Mouse (Mus musculus) urinary bladder, adult 2 months (tissue): ENCODE results near the gene N4bp2l2. TPM values are rescaled to one million over a fixed set of nuclear protein-coding genes. Genes with fewer than 3 reads are reported as not detected.

Experiments used
- DNase-seq: peaks from one replicate; pipeline ENCODE4 v3.0.0; 2022; ENCODE audit warnings: low spot score
- polyA plus RNA-seq: library from polyadenylated mRNA; depleted of rRNA; stranded (reverse); fragments of >200 nt; gene quantifications from 2 replicates; pipeline ENCODE4 v1.2.3, GENCODE M21; 2012

Gene N4bp2l2
- polyA plus RNA-seq, 1 experiment, result 28.7 TPM

DNA sequence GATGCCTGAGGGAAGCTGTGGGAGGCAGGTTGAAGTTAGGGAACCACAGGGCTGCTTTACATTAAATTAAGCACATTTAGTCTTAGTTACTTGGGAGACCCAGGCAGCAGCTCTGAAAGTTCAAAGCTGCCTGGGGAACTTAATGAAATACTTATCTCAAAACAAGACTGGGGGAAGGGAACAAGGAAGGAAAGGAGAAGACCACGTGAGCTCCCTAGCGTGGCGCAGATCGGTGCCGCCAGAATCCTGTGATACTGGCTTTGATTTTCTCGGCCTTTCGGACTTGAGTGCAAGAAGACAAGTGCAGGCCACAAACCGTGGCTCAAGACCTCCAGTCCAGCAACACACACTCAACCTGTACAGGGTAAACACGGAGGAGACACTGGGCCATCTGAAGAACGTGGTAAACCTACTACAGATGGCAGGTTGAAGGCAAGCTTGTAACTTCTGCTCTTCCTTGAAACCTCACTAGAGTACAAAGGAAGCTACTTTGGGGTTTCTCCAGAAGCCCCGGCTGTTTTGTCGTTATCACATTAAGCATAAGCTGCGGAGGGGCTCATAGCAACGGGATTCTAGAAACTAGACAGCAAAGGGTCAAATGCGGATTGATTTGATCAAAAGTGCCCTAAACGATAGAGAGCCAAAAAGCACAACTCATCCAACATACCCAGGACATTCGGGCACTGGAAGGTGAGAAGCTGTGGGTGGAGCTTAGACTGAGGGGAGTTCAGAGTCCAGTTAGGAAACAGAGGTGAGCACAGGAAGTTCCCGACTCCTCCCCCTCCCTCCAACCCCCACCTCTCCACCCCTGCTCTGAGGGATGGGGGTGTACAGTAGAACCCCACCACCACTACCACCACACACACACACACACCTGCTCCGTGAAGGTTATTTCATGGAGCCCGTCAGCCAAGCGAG is 67.5 kb downstream of the N4bp2l2 start:
- DNase-seq, result no peak

DNA sequence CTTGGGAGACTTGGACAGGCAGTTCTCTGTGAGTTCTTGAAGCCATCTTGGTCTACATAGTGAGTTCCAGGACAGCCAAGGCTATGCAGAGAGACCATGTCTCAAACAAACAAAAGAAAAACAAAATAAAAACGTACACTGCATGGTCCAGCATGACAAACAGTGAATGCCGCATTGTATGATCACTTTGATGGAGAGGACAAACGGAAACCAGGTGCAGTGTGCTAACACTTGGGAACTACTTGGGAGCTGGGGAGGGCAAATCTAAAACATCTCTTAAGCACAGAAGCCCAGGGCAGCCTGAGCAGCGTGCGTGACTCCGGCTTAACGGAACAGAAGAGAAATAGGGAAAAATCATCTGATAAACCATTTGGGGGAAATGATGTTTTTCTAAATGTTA is 68.9 kb downstream of the N4bp2l2 start, which contains the start of gene N4bp2l1:
Gene N4bp2l1 (minus strand): TSS at position 101 of the 400 bp plus-strand sequence.
- no peak for DNase-seq

DNA sequence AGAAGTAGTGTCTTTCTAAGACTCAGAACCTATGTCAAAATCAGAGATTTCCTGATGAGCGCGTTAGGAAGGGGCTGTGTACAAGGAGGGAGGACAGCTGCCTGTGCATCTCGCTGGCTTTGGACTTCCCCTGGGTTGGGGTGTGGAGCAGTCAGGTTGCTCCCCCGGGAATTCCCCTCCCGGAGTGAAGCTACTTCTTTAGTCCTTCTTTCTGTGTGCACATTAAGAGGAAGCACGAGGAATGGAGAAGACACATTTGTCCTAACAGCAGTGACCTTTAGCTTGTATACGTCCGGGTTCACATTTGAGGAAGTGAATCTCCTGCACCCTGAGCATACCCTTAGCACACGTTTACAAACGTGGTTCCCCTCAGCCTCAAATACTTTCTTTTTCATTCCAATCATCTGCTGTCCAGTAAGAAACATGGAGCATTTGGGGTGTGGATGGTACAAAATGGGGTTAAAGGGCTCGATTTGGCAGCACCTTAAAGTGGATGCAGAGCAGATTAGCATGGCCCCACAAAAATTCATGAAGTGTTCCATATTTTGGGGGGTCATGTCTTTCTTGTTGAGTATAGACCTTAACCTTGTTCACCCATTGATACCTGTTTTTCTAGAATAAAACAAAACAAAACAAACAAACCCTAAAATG is 70.5 kb downstream of the N4bp2l2 start:
- no peak for DNase-seq

DNA sequence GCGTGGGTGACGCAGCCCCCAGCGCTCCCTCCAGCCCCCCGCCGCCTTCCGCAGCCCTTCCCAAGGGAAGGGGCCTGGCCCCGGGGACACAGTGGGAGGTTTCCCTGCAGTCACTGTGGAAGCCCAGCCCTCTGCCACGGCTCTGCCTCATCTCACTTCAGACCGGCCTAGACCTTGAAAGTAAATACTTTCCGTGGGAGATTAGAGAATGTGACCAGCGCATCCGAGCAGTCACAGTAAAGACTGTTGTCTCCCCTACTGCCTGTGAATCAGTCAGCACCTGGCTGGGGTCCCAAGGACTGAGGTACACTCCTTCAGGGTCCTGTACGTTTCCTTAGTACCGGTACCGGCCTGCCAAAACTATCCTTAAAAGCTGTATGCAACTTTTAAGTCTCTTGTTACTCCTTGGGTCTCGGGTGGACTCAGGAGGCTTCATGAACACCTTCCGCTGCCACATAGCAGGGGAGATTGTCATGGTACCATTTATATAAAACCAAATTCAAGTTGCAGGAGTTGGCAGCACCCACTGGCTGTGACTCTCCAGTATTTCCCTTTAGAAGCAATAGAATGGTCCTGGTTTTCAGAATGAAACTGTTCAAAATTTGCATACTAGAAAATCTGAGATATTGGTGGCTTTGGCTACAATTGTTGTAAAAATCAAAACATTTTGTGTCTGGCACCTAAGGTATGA is 71.2 kb downstream of the N4bp2l2 start:
- no peak for DNase-seq

DNA sequence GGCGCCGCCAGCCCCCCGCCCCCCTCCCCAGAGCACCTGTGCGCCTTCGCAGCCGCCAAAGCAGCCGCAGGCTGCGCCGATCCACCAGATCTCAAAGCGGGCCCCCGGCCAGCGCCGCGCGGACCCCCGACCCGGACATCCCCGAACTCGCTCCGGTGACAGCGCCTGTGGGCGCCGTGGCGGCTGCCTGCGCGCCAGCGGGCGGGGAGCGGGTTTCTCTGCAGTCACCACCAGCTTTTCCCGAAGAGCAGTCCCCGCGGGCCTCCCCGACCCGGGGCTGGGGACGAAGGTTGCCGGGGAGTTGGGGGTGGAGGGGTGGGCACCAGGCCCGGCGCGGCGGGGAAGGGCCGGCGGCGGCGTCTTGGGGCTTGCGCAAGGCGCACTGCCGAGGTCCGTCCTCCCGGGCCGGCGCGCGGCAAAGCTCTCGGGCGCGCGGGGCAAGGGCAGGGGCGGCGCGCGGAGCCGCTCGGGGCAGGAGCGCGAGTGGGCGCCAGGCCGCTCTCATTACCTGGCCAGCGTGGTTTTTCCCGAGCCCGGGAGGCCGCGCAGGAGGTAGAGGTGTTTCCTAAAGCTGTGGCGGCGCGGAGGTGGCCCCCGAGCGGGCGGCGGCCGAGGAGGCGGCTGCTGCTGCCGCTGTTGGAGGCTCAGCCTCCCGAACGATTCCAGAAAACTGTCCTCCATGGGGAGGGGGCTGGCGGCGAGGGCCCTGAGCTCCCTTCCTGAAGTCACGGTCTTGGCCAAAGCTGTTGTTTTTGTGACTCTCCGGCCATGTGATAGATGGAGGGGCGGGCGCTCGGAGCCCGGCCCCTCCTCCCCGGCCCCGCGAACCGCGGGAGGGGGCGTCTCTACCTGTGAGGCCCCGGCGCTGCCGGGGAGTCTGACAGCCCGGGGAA is 72.0 kb downstream of the N4bp2l2 start:
- DNase-seq, result peak; percentile 53

DNA sequence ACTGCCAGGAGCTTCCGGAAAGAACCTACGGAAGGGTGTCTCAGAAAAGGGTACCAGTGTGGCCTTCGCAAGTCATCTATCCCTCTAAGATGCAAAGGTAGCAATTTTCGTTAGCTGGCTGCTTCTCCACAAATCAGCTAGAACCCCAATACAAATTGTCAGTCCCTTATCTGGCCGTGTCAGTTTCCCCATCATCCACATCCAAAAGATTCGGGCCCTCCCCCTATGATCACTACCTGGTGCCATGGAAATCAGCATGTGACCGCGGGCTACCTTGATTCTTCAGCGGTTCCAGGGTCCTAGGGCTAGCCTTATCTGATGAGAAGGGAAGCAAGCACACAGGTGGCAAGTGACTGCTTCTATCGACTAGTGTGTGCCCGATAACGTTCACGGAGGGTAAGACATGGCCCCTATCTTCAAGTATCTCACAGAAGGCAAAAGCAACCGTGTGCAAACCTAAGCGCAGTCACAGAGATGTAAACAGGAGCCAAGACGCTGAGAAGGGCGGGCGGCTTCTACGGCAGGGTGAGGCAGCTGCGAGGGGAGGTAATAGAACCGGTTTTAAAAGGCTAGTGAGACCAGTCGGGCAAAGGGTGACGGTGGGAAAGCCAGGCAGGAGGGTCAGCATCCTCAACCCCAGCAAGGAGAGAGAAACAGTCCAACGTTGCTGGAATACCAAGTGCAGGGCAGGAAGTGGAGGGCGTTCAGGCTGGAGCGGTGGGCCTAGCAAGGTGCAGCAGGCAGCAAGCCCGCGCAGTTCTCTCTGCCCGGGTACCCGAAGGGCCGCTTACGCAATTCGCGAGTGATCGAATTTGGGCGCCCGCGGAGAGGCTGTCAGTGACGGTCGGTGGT is 72.9 kb downstream of the N4bp2l2 start:
- peak; percentile 48 for DNase-seq

DNA sequence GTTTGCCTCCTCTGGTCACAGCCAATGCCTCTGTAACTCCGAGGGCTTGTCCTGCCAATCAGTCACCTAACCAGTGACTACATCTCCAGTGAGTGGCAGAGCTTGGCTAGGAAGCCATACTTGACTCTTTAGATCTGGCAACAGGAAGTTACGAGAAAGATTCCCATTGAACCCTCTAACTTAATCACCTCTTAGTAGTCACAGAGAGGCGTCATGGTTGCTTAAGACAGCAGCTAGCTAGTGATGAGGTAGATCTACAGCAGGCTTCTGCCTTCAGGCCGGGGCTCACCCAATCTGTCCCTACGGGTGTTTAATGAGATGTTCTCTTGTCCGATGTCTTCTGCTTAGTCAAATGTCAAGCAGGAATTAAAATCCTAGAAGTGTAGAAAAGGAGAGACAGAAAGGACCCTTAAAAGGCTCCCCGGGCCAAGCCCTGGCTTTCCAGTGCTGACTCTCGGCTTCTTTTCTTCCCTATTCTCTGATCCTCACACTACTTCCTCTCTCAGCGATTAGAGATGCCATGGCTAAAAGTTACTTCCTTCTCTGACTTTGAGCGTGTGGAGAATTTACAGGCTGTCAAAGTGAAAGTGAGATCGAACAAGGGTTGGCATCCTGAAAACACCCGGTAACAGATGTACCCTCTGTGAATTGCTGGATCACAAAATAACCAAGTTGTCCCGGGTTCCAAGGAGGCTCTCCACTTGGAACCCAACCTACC is 73.6 kb downstream of the N4bp2l2 start:
- no peak for DNase-seq

DNA sequence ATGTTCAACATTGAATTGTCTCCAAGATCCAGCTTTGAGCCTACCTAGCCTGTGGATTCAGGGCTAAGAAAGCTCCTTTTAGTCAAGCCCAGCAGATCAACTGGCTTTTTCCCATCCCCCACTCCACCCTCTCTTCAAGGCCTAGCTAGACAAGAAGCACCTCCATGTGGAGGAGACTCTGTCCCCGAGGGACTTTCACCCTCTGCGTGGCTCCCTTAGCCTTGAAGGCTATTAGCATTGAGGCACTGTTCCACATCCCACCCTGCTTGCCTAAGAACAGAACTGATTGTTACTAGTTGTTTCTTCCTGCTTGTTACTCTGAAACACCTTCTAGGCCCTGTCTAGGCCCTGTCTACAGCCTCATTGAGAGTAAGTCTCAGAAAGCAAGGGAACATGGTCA is 76.0 kb downstream of the N4bp2l2 start:
- no peak for DNase-seq

DNA sequence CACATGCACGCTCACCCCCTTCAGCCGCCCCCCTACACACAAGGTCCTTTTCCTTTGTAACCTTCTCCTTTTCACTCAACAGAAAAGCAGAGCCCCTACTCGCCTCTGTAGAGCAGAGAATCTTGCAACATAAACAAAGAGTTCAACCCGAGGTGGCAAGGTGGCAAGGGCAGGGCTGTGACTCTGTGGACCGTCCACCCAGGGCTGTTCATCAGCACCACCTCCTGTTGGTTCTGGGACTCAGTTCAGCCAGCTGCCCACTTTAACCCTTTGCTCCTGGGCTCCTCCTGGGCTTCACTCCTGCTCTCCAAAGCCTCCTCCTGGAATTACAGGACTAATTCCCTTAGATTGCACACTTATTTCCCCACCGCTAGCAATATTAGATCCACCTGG is 81.7 kb downstream of the N4bp2l2 start:
- no peak for DNase-seq

DNA sequence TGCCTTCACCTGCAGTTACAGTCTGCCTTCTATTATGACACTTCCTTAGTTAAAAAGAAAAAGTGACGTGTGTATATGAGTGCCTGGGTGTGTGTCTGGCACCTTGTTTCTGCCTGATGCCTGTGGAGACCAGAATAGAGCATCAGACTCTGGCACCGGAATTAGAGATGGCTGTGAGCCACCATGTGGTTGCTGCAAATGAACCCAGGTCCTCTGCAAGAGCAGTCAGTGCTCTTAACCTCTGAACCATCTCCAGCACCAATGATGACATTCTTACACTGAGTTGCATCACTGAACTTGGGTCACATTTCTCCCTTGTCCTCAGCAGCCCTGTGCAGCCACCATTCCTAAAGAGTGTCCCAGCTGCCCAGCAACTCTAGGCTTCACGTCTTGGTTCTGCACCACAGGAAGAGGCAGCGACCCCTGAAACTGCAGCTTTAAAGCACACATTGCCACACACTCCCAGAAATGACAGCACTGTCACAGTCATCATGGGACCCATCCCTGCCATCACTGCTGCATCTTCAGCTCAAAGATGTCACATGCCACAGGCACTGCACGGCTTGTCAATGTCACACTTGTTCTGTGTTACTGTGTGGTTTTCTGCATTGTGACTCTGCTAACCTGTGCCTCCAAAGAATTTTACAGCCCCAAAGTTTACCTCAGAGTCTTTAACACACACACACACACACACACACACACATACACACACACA is 82.2 kb downstream of the N4bp2l2 start:
- DNase-seq, result no peak

DNA sequence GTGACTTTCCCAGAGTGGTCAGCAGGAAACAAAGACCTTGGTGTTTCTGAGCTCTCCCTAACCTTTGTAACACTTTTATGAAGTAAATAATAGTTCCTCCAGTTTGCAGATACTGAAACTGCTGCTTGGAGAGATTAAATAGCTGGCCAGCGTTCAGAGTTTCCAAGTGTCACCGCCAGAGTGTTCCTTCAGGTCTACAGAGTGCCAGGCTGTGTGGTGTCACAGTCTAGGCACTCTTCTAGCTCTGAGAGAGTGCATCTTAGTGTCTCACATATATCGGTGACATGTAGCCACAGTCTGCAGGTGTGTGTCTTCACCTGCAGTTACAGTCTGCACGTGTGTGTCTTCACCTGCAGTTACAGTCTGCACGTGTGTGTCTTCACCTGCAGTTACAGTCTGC is 82.8 kb downstream of the N4bp2l2 start:
- DNase-seq, result no peak

DNA sequence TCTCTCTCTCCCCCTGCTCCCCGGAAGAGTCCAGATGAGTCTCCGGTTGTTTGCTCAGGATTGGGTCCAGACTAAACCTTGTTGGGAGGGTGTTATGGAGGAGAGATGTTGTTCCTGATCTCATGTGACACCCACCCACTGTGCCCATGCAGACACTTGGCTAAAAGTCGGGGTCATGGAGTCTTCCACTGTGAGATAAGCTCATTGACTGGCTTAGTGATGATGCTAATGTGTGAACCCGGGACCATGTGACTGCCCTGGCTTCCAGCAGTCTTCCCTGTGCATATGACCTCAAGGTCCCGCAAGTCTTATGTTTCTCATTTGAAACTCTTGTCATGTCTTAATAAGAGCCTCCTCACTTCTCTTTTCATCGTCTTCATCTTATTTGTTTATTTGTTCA is 84.8 kb downstream of the N4bp2l2 start:
- DNase-seq, result no peak

DNA sequence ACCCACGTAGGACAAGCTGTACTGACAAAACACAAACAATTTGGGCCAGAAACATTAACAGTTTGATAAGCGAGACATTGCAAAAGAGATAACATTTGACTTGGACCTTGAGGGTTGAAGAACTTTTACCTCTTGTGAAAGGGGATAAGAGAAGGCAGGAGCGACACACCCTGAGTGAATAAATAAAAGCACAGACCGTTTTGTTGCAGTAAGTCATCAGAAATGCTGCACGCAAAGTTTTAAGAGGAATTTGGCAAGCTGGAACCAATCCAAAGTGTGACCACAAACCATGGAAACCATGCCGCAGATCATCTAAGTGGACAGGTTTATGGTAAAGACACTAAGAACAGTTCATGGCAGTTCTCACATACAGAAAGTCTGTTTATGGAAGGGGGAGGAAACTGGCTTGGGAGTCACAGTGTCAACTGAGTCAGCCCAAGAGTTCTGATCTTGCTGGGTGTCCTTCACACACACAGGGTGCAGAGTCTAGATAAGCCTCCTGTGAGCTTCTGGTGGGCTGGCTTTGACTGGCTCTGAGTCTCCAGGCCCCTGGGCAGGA is 87.3 kb downstream of the N4bp2l2 start:
- DNase-seq, result no peak

DNA sequence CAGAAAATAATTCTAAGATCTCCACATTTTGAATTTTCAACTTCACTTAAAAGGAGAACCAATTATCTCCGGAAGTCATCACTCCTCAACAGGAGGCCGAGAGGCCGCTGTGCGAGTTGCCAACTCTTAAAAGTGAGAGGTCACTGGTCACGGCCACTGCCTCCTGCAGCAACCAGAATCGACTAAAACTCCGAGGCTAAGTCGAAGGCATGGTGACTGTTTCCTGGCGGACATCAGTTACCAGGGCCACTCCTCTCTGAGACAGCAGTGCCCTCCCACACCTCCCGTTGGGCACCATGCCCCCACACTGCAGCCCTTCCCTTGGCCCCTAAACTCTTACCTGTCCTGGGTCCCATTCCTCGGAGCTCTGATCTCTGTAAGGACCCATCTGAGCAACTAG is 89.2 kb downstream of the N4bp2l2 start:
- no peak for DNase-seq

DNA sequence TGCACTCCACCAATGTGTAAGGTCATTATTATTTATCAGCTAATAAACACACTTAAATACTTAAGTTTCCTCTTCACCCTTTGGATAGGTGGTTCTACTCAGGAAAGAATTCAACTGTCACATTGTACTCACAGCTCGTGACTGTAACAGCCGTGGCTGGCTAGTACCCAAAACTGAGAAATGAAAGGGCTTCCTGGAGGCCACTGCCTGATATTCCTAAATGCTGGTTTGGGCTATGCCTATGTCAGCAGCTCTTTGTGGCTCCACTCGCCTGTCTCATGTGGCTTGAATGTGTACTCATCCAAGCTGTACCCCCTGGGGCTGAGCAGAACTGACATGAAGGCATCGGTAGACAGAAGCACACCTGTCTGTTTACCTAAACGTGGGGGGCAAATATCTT is 91.1 kb downstream of the N4bp2l2 start:
- DNase-seq, result no peak

DNA sequence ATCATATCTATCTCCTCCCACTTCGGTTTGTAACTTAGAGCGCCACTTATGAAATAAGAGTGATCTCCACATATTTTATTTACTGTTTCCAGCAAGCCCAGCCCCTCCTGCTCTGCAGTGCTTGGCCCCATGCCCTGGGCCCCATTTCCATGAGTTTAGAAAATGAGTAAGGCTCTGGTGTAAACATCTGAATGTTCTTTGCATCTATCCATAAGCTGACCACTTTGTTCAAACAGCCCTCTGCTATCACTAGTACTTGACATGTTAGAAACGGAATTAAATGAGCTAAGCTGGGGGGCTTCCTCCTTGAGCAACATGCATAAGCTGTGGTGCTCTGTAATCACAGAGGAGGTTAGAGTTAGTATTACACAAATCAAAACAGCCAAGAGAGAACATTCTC is 91.6 kb downstream of the N4bp2l2 start:
- no peak for DNase-seq

DNA sequence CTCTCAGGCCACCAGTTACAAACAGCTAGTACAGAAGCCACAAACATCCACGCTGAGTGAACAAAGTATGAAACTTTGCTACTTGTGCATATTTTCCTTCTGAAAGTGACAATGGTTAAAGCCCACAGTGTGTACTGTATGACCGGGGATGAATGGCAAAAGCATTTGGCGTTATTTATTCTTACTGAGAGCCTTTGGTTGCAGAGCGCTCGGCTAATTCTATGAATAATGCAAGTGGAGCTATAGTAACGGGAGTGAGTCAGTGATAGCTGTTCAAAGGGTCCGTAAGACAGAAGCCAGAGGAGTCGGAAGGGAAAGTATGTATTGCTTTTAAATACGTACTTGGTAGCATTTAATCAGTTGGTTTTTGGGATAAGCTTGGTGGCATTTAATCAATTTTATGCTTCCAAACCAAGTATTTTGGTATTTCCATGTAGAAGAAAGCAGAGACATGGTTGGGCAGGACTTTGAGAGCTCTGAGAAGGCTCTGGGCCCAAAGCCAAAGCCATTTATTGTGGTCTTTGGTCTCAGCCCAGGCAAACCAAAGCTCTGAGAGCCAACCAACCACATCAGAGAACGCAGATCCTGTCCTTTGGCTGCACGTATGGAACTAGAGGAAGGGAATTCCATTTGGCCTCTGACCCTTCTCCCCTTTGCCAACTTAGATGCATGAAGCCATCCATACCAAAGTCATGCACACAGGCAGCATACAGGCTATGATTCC is 95.3 kb downstream of the N4bp2l2 start:
- DNase-seq, result no peak

DNA sequence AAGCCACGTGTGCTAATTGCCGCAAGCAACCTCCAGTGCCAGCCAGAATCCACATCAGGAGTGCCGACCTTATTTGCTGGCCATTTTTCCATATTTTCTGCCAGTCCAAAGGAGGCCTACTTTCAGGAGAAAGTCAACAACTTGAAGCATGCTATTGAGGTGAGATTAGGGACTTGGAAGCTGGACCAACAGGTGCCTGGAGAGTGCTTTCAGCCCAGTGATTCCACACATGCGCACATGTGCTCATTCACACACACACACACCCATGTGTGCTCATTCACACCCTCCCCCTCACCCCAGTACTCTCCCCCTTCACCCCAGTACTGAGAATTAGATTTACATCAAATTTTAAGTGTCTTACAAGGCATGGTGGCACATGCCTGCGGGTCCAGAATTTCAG is 99.0 kb downstream of the N4bp2l2 start:
- no peak for DNase-seq
